Mouse (Mus musculus): ENCODE data around the gene Ptprb.

Gene Ptprb

DNA sequence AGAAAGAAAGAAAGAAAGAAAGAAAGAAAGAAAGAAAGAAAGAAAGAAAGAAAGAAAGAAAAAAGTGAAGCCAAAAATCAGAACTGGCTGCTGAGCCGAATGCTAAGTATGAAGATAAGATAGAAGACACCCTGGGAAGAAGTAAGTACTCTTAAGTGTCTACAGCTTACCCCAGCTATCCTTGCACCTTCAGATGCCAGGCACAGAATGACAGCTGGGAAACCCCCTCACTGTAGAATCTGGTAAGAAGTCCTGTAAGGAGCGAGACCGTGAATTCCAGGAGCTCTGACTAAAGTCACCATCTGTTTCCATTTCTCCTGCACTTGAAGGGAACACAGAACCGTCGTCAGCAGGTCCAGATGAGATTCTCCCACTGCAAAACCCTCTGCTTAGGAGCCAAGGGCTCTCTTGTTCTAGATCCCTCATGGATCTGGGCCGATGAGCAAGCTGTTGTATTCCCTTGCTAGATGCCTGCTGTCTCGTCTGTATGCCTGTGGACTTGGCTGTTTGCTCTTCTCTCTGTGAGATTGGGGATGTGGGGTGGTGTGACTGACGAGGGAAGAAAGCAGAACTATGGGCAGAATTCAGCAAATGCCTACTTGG, 15.9 kb downstream of the Ptprb start:
- no peak for DNase-seq (ENCODE audit: inconsistent age in 2 of 2, low spot score in 1 of 2)

DNA sequence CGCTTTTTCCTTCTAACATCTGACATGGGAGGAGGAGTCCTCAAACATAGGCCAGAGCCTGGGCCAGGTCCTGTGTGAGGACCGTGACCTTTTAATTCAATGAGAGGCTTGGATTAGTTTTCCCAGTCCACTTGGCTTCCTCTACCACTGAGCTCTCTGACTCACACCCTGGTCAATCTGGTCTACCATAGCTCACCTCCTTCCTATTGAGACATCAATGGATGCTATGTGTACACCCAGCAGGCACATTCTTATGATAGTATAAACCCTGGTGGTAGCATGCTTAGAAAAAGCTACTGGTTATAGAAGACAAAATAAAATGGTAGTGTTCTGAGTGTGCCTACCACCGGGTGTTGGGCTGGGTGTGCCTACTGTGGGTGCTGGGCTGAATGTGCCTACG, 21.1 kb downstream of the Ptprb start:
- DNase-seq (ENCODE audit: inconsistent age in 2 of 2, low spot score in 1 of 2) = peak in 1 of 2 experiments; percentile 26

DNA sequence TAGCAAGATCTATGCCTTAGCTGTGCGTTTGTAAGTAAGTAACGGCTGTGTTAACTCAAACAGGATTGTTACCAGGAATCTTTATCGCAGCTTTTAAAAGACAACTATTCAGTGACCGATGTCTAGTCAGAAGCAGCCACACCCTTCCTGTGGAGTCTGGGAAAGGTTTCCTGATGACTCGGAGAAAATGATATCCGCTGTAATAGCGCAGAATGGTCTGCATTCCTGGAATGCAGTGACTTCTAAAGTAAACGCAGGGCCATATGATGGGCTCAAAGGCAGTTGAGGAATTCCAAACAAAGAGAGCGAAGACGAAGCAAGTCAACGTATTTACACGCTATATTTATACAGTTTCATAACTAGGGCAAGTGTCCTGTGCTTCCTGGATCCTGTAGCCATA, 22.5 kb downstream of the Ptprb start:
- DNase-seq (ENCODE audit: inconsistent age in 2 of 2, low spot score in 1 of 2) = no peak

GRCm38 (mm10) chr10:116300824-116301223, 25.5 kb downstream of the Ptprb start:
- peak in 1 of 2 experiments; percentile 46 for DNase-seq (ENCODE audit: inconsistent age in 2 of 2, low spot score in 1 of 2)

- DNase-seq (ENCODE audit: inconsistent age in 2 of 2, low spot score in 1 of 2) = peak; percentile 62 to 72
Measured at GRCm38 (mm10) chr10:116301258-116301657, 25.9 kb downstream of the Ptprb start.

- no peak for DNase-seq (ENCODE audit: inconsistent age in 2 of 2, low spot score in 1 of 2)
Measured at GRCm38 (mm10) chr10:116304355-116304754, 29.0 kb downstream of the Ptprb start.

- DNase-seq (ENCODE audit: inconsistent age in 2 of 2, low spot score in 1 of 2) = no peak
Measured at GRCm38 (mm10) chr10:116309460-116309859, 34.1 kb downstream of the Ptprb start.

DNA sequence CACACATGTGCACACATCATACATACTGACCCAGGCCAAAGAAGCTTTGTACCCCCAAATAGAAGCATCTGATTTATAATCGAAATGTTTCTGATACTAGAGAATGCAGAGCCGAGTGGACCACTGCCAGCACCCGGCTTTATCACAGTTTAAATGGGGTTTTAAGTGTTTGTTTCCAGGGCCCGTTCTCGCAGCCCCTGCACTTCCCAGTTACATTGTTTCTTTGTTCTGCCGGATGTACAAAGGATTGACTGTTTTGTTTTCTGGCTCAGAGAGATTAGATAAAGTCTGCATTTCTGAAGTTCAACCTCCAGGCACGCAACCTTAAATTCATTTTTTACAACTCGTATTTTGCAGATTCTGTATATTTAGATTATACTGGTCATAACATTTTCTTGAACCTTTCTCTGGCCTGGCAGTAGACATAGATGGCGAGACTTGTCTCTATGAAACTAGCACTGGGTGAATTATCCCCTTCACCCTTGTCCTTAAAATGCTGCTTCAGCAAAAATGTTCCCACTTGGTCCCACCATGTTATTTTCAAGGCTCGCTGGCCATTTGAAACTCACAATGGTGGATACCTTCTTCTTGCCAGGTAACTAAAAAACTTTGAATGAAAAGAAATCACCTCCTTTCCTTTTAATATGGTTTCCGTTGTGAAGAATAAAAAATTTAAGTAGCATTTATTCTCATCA, 35.3 kb downstream of the Ptprb start:
- no peak for DNase-seq (ENCODE audit: inconsistent age in 2 of 2, low spot score in 1 of 2)

DNA sequence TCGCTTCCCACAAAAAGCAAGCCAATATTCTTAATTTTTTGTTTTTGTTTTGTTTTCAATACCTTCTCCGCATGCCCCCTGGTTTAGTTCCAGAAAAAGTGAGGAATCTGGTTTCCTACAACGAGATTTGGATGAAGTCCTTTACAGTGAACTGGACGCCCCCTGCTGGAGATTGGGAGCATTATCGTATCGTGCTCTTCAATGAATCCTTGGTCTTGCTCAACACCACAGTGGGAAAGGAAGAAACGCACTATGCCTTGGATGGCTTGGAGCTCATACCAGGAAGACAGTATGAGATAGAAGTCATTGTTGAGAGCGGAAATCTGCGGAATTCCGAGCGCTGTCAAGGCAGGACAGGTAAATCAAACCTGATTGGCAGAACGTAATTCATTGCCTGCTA, 43.9 kb downstream of the Ptprb start:
- peak; percentile 81 to 94 for DNase-seq (ENCODE audit: inconsistent age in 2 of 2, low spot score in 1 of 2)

- no peak for DNase-seq (ENCODE audit: inconsistent age in 2 of 2, low spot score in 1 of 2)
Measured at GRCm38 (mm10) chr10:116329086-116329485, 53.8 kb downstream of the Ptprb start.

DNA sequence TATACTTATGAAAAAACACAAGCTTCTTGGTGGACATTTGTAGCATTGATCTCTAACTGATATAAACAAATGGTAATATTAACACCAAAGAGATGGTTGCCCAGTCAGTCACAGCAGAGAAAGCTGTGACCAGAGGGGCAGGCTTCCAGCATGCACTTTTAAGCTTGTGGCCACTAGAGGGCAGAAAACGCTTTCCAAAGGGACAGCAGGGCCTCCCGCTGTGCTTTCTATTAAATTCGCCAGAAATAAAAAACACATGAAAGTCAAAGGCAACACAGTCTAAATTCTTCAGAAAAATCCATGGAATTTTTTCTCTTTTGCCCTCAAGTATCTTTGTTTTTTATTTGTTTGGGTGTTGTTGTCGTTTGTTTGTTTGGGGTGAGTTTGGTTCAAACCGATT, 55.1 kb downstream of the Ptprb start:
- peak; percentile 69 to 91 for DNase-seq (ENCODE audit: inconsistent age in 2 of 2, low spot score in 1 of 2)

DNA sequence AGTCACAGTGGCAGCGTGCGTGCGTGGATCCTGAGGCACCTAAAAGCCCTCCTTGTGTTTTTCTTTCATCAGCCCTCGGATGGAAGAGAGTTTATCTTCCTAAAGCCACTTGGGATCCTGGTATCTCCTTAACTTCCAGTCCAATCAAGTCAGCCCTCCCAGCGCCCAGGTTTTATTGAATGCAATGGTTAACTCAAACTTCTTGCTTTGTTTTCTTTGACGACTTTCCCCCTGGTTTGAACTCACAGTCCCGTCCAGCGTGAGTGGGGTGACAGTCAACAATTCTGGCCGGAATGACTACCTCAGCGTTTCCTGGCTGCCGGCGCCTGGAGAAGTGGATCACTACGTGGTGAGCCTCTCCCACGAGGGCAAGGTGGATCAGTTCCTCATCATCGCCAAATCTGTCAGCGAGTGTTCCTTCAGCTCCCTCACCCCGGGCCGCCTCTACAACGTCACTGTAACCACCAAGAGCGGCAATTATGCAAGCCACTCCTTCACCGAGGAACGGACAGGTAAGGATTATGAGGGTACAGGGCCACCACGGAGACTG, 55.7 kb downstream of the Ptprb start:
- DNase-seq (ENCODE audit: inconsistent age in 2 of 2, low spot score in 1 of 2) = no peak

DNA sequence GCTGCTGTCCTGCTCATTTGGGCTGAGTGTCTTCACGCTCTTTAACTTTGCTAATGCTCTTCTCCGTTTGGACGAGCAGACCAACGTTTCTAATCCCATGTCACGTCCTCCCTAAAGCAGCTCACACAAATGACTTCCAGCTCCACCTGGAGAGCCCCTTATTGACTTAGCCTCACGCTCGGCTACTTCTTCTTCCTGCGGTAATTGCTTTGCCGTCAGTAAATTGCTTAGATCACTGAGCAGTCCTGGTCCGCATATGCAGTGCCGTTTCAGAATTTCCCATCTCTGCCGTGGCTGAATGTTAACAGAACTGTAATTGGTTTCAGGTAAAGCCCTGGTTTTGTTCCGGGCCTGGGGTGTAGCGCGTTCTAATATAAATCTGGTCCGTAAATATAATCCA, 58.3 kb downstream of the Ptprb start:
- no peak for DNase-seq (ENCODE audit: inconsistent age in 2 of 2, low spot score in 1 of 2)

- DNase-seq (ENCODE audit: inconsistent age in 2 of 2, low spot score in 1 of 2) = no peak
Measured at GRCm38 (mm10) chr10:116334120-116334519, 58.8 kb downstream of the Ptprb start.

- no peak for DNase-seq (ENCODE audit: inconsistent age in 2 of 2, low spot score in 1 of 2)
Measured at GRCm38 (mm10) chr10:116335328-116335727, 60.0 kb downstream of the Ptprb start.

- DNase-seq (ENCODE audit: inconsistent age in 2 of 2, low spot score in 1 of 2) = no peak
Measured at GRCm38 (mm10) chr10:116341194-116341593, 65.9 kb downstream of the Ptprb start.

DNA sequence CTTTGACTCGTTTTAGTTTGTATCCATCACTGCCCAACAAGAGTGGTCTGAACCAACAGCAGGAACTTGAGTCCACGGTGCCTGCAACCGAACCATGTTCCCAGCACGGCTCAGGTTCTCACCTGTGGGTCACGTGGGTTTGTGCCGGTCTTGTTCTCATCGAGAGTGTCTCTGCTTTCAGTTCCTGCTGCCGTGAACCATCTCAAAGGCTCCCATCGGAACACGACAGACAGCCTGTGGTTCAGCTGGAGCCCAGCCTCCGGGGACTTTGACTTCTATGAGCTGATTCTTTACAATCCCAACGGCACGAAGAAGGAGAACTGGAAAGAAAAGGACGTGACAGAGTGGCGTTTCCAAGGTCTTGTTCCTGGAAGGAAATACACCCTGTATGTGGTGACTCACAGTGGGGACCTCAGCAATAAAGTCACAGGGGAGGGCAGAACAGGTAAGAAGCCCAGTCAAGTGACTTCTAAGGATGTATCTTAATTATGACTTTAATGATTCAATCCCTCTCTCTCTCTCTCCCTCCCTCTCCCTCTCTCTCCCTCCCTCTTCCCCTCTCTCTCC, 71.4 kb downstream of the Ptprb start:
- DNase-seq (ENCODE audit: inconsistent age in 2 of 2, low spot score in 1 of 2) = no peak

DNA sequence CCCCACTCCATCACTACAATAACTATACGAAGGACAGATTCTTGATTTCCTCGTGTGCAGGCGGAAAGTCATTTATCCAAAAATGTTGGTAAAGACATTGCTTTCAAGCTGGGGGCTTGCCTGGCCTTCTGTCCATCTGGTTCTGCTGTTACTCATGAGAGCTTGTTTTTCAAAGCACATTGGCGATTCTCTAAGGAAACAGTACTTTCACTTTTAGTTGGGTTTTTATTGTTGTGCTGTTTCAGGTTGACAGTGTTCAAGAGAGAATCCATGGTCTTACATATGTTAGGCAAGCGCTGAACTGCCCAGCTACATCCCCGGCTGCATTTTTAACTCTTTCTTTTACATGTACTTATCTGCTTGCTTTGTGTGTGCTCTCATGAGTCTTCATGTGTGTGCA, 73.7 kb downstream of the Ptprb start:
- no peak for DNase-seq (ENCODE audit: inconsistent age in 2 of 2, low spot score in 1 of 2)

GRCm38 (mm10) chr10:116350532-116350931, 75.2 kb downstream of the Ptprb start:
- no peak for DNase-seq (ENCODE audit: inconsistent age in 2 of 2, low spot score in 1 of 2)

GRCm38 (mm10) chr10:116354372-116354771, 79.0 kb downstream of the Ptprb start:
- no peak for DNase-seq (ENCODE audit: inconsistent age in 2 of 2, low spot score in 1 of 2)

DNA sequence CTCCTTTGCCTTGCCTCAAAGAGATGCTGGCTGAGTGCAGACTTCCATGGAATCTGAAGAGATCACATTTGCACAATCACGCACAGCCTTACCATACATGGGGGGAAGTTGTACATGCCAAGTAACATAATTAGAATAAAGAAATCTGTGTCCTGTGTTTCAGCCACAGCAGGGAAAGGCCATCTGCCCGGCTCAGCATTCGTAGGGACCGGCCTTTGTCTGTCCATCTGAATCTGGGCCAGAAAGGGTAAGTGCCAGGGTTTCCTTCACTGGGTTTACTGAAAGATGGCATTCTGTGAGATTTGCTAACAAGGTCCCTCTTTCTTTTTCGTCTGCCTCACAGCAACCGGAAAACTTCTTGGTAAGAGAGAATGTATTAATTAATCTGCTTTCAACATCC, 86.9 kb downstream of the Ptprb start:
- no peak for DNase-seq (ENCODE audit: inconsistent age in 2 of 2, low spot score in 1 of 2)

- DNase-seq (ENCODE audit: inconsistent age in 2 of 2, low spot score in 1 of 2) = no peak
Measured at GRCm38 (mm10) chr10:116362645-116363044, 87.3 kb downstream of the Ptprb start.

Data from adrenal gland, adult (tissue).